Mouse (Mus musculus): ENCODE data around the gene H2afj. TPM values are rescaled to one million over a fixed set of nuclear protein-coding genes. Genes with fewer than 3 reads are reported as not detected.
A peak's percentile ranks its signal among the peaks of the same experiment; 100 is the strongest.

Gene H2afj
- polyA plus RNA-seq, 2 experiments from 2014 or later, result 139 to 147 TPM

DNA sequence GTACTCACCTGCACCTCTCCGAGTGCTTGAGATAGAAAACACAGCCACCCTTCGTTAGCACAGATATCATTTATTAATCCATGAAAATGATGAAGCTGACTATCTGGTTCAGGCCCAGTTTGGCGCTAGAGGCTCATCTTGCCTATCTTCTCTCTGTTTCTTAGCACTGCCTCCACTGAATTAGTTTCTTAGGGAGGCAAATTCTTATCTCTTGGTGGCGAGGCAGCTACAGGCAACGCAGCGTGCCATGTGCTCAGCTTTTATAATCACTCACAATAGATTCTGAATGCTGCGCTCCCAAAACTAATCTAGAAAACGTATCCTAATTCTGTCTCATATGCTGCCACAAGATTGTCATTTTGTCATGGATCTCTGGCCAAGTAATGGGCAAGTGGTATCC lies 40.4 kb downstream of the H2afj start:
- ATAC-seq, result no peak

DNA sequence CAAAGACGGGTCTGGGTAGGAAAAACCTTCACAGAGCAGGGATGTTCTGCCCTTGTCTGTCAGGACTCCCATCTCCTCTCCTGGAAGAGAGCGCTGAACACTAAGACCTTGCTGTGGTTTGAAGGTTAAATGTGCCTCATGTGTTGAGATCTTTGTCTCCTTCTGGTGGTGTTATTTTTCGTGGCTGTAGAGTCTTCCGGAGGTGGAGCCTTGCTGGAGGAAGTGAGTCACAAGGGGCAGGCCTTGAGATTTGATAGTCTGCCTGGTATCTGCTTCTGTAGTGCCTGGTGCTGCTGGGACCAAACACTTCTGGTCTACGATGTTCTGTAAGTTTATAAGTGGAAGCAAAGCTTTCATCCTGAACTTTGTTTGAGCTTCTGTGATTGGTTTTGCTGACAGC lies 40.9 kb downstream of the H2afj start:
- peak; percentile 48 for ATAC-seq

DNA sequence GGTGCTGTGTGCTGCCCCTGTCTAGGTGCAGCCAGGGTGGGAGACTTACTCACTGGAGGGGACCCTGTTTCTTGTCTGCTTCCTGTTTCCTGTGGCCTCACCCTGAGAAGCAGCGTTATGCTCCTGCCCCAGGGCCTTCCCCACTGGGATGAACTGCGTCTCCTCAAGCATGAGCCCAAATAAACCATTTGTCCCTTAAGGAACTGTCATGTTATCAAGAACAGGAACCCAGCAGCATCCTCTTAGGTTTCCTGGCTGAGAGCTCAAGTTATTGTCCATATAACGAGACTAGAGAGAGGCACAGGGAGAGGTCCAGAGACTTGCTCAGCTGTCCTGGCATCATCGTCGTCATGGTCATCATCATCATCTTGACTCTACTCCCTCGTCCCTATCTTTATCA lies 42.2 kb downstream of the H2afj start:
- ATAC-seq, result no peak

DNA sequence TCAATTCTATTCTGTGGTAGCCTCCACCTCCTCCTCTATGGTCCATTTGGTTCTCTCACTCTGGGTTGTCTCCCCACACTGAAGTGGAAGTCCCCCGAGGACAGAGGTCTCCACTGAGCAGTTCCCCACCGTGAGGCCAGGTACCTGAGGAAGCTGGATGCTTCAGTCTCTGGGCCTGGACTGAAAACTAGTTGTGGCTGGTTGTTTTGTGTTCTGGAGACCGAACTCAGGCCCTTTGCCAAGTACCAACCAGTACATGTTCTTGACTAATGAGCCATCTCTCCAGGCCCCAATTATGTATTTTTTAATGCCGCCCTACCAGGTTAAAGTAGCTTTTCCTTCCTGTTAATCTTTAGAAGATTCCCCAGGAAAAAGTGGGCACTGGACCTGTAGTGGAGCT lies 44.3 kb downstream of the H2afj start:
- ATAC-seq, result no peak

DNA sequence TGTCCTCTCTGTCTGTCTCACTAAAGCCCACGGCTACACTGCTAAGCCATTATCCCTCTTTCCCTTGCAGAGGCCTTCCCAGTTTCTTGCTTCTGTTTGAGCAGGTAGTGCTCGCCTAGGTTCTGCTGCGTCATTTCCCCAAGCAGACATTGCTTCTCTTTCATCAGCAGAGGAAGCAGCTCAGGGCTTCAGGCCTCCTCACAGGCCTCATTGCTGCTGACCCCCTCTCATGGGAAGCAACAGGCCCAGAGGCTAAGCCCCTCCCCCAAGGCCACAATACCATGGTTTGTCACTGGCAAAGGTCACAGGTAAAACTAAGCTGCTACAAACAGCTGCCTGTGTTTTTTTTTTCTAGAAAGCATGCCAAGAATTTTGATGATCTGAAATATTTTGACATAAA lies 44.7 kb downstream of the H2afj start:
- no peak for ATAC-seq

DNA sequence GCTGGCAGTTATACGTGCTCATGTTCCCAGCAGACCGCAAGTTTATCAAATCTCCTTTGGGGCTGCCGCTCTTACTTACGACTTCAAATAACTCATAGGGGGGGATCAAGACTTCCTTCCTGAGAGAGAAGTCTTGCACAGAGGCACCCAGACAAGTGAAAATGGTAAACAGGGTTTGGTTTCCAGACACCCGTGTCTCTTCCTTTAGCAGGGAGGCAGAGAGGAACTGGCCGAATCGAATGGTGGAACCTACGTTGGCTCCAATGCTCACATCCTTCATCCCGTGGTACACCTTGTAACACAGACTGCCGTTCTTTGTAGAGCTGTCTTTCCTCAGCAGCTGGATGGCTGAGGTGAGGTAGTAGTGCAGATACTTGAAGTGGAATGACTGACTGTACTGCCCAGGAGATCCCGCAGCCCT lies 46.3 kb downstream of the H2afj start:
- ATAC-seq, result peak; percentile 45

DNA sequence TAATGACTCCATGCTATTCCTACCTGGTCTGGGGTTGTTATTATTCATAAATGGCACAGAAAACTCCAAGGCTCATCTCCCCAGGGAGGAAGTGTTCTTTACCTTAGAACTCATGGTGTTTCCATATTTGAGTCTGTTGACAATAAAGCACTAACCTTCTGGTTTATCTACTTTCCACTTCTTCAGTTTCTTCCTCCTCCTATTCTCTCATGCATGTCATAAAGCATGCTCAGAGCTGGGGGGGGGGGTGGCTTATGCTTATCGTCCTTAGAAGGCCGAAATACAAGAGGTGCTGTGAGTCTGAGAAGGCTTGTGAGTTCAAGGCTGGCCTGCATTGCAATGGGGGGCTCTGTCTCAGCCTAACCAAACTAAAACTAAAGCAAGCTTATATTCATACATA lies 47.1 kb downstream of the H2afj start:
- no peak for ATAC-seq

DNA sequence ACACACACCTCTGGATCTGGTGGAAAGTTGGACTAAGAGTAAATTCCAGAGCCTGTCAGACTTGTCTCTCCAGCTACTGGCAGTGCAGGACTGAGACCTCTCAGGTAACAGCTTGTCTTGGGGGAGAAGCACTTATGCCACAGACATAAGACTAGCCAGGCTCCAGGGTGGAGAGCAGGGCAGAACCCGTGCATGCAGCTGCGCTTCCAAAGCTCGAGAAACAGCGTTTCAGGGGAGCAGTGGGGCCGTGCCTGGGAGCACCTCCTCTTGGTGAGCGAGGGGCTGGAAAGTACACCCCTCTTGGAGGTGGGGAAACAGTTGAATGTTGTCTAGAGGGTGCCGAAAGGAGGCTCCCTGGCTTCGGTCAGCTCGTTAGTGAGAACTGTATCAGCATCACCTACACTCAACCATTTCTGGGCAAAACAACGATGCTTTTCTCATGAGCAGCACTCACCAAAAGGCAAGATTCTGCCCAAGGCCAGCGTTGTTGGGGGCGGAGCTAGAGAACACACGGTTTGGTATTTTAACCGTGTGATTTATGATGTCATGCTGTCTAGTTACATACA lies 48.1 kb downstream of the H2afj start:
- ATAC-seq, result peak; percentile 47

DNA sequence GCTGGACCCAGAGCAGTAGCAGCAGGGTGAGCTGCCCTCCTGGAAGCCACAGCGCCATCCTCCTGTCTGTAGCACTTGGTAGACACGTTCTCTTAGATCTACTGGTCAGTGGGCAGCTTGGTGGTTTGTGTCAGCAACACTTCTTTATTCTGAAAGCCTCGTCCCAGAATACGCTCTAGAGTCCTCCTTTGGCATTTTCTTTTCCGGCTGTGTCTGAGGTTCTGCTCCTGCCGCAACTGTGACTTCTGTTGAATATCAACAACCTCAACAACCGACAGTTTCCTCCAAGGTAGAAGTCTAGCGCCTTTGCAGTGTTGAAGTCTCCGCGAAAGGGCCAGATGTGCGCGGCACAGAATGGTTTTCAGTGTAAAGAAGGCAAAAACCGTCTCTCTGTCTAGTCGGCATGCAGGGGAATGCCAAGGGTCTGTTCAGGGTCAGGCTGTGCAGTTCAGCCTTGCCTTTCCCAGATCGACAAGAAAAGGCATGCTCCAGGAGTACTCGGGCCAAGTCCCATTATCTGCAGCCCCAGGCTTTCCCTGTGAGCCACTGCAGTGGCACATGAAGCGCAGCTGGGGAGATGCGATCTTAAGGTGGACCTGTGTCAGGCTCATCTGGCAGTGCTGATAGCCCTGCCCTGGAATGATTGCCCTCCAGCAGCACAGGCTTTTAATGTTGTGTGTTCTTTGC lies 49.3 kb downstream of the H2afj start, which contains the start of gene Art4:
Art4 (minus strand) TSS at position 548 of the 687 bp plus-strand sequence.
- no peak for ATAC-seq

DNA sequence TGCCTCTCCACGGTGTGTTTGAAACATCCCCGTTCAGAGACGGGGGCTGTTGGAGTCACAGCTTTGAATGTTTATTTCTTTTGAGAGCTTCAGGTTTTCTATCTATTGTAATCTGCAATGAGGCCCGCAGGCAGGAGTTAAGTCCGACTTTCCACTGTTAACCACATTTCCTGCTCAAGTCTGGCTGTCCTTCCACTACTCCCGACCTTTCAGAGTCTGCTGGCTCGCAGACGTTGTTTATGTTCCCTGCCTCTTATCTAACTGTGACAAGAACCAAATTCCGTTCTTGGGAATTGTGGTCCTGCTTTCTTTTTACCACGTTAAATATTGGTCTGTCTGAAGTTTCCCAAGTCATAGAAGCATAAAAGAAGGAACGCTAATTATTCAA lies 49.8 kb downstream of the H2afj start:
- no peak for ATAC-seq

DNA sequence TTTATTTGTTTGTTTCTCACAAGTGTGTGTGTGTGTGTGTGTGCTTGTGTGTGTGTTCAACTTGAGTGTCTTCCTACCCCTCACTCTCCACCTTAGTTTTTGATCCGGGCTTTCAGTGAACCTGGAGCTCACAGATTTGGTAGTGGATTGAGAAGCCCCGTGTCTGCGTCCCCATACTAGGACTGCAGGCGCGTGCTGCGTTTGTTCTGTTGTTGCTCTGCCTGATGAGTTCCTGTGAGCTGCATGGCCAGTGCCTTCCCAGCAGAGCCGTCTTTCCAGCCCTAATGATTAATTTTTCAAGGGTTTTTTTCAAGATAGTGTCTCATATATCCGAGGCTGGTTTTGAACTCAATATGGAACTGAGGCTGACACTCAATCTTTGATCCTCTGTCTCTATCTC lies 50.4 kb downstream of the H2afj start:
- ATAC-seq, result no peak

Other genes starting within 250 kb of the H2afj start
- gene Plbd1, start 146.3 kb upstream of the H2afj start, polyA plus RNA-seq (2017; shearing (Covaris generic)), result under 1 TPM; 0.83 to 0.97 TPM
- not detected for gene Gucy2c, start 26.5 kb upstream of the H2afj start, polyA plus RNA-seq (2017; shearing (Covaris generic))
- 1 to 10 TPM in 1 of 2 experiments, under 1 TPM in 1; 0.96 to 1.2 TPM for gene Hist4h4, start 3.8 kb upstream of the H2afj start, polyA plus RNA-seq (2017; shearing (Covaris generic))
- under 1 TPM; 0.48 to 0.60 TPM for gene BC049715, start 19.4 kb downstream of the H2afj start, polyA plus RNA-seq (2017; shearing (Covaris generic))
- gene Wbp11, start 20.0 kb downstream of the H2afj start, polyA plus RNA-seq (2017; shearing (Covaris generic)), result 10 to 100 TPM; 57.8 to 58.8 TPM
- gene Smco3, start 27.2 kb downstream of the H2afj start, polyA plus RNA-seq (2017; shearing (Covaris generic)), result not detected
- gene Art4, start 49.5 kb downstream of the H2afj start, polyA plus RNA-seq (2017; shearing (Covaris generic)), result 1 to 10 TPM; 1.5 to 1.6 TPM
- not detected for gene Mgp, start 67.6 kb downstream of the H2afj start, polyA plus RNA-seq (2017; shearing (Covaris generic))
- gene Erp27, start 113.9 kb downstream of the H2afj start, polyA plus RNA-seq (2017; shearing (Covaris generic)), result under 1 TPM; 0.50 to 0.54 TPM
- gene Pde6h, start 115.6 kb downstream of the H2afj start, polyA plus RNA-seq (2017; shearing (Covaris generic)), result under 1 TPM in 1 of 2 experiments, not detected in 1; 0.05 TPM
- gene Arhgdib, start 133.7 kb downstream of the H2afj start, polyA plus RNA-seq (2017; shearing (Covaris generic)), result 1,000 to 10,000 TPM; 2,826 to 2,843 TPM

All from activated CD4-positive, CD25-positive, alpha-beta regulatory T cell, adult 4 months (primary cell).